Mouse (Mus musculus) spleen, adult 12 weeks (tissue): Measurements from ENCODE around the gene Hes6.
A peak's percentile ranks its signal among the peaks of the same experiment; 100 is the strongest.

ENCODE experiments used
- DNase-seq: peaks from one replicate; pipeline ENCODE4 v3.0.0; 2022; ENCODE audit warnings: low spot score

The Hes6 gene

GRCm38 (mm10) chr1:91441855-91442254 is 28.0 kb upstream of the Hes6 start:
- no peak for DNase-seq

GRCm38 (mm10) chr1:91439776-91440175 is 25.9 kb upstream of the Hes6 start:
- DNase-seq = no peak

GRCm38 (mm10) chr1:91437573-91437972 is 23.7 kb upstream of the Hes6 start:
- no peak for DNase-seq

- DNase-seq = no peak
Observed at GRCm38 (mm10) chr1:91437083-91437400, 23.2 kb upstream of the Hes6 start.

GRCm38 (mm10) chr1:91436380-91437082 is 22.7 kb upstream of the Hes6 start:
- DNase-seq = no peak

- no peak for DNase-seq
Observed at GRCm38 (mm10) chr1:91435606-91436130, 21.8 kb upstream of the Hes6 start.

- no peak for DNase-seq
Observed at GRCm38 (mm10) chr1:91434905-91435304, 21.1 kb upstream of the Hes6 start.

GRCm38 (mm10) chr1:91430761-91431160 is 16.9 kb upstream of the Hes6 start:
- DNase-seq = no peak

GRCm38 (mm10) chr1:91429212-91429611 is 15.4 kb upstream of the Hes6 start:
- no peak for DNase-seq

- peak; percentile 54 for DNase-seq
Observed at GRCm38 (mm10) chr1:91428614-91429013, 14.8 kb upstream of the Hes6 start.

GRCm38 (mm10) chr1:91426397-91426796 is 12.6 kb upstream of the Hes6 start:
- no peak for DNase-seq

- DNase-seq = no peak
Observed at GRCm38 (mm10) chr1:91420601-91421065, 6.8 kb upstream of the Hes6 start.

- no peak for DNase-seq
Observed at GRCm38 (mm10) chr1:91419862-91420600, 6.2 kb upstream of the Hes6 start.

GRCm38 (mm10) chr1:91417991-91418390 is 4.2 kb upstream of the Hes6 start:
- no peak for DNase-seq

GRCm38 (mm10) chr1:91415311-91415710 is 1.5 kb upstream of the Hes6 start:
- DNase-seq = no peak

GRCm38 (mm10) chr1:91414903-91415302 is 1.1 kb upstream of the Hes6 start:
- no peak for DNase-seq

- no peak for DNase-seq
Observed at GRCm38 (mm10) chr1:91413536-91413897, 321 bp downstream of the Hes6 start.

- DNase-seq = peak; percentile 76
Observed at GRCm38 (mm10) chr1:91413030-91413506, 770 bp downstream of the Hes6 start.

GRCm38 (mm10) chr1:91412286-91413029 is 1.4 kb downstream of the Hes6 start:
- no peak for DNase-seq

- DNase-seq = no peak
Observed at GRCm38 (mm10) chr1:91411631-91412285, 2.1 kb downstream of the Hes6 start.

- no peak for DNase-seq
Observed at GRCm38 (mm10) chr1:91407819-91408218, 6.0 kb downstream of the Hes6 start.
